Mouse (Mus musculus) cortical plate, adult 2 months (tissue): ENCODE measurements at regions not wholly inside any gene's neighbourhood (a gene's known extent, or its start where the extent isn't known, plus 50 kb on each side); places are given as distances from the start of the nearest gene placed in this dataset.

Experiments
- CTCF ChIP-seq: fragments of 200-500 bp; IDR thresholded peaks from 2 replicates; pipeline ENCODE4 v1.5.1; 2011; ENCODE audit warnings: mild to moderate bottlenecking, control low read depth, low read length; ENCODE audit not compliant: insufficient read depth; ENCODE audit errors: extremely low read depth
- POLR2A ChIP-seq: fragments of 200-500 bp; IDR thresholded peaks from 2 replicates; pipeline ENCODE4 v1.6.1; 2011; ENCODE audit warnings: mild to moderate bottlenecking, low read length, control low read depth; ENCODE audit not compliant: insufficient read depth; ENCODE audit errors: extremely low read depth

DNA sequence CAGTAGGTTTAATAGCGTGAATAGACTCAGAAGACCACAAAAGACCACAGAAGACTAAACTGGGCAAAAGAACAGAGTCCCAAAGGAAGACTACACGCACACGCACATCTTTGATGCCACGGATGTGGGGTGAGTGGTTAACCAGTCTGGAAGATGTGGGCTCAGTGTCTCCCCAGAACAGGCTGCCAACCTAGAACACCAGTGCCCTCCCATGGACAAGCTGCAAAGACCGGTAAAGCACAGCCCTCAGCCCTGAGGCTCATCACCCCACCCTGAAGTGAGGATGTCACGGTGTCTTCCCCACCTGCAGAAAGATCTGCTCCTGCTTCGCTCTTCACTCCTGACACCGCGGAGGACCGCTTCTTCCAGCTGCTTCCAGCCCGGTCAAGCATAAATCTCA, 295.9 kb downstream of the Agtpbp1 start:
- no peak for TF ChIP-seq POLR2A
- peak; percentile 90 for TF ChIP-seq CTCF
